Mouse (Mus musculus) small intestine, adult 2 months (tissue): Measurements from ENCODE around the gene Tmem205.

Experiments
- CTCF ChIP-seq: fragments of 200-500 bp; IDR thresholded peaks from 2 replicates; pipeline ENCODE4 v1.5.1; 2012; ENCODE audit warnings: low read depth, mild to moderate bottlenecking, control low read depth, inconsistent platforms, low read length, moderate library complexity, mixed read lengths; ENCODE audit not compliant: insufficient replicate concordance, insufficient read length; ENCODE audit errors: extremely low read depth
- POLR2A ChIP-seq: fragments of 200-500 bp; IDR thresholded peaks from 2 replicates; pipeline ENCODE4 v1.6.1; 2012; ENCODE audit warnings: low read depth, mild to moderate bottlenecking, control low read depth, inconsistent platforms, low read length, moderate library complexity

- TF ChIP-seq POLR2A, result no peak
- TF ChIP-seq CTCF, result no peak
These were observed 34.7 kb upstream of the Tmem205 start for GRCm38 (mm10) chr9:21962010-21962409.
